Mouse (Mus musculus) left cerebral cortex, adult 2 months (tissue): ENCODE results near the gene Eef1akmt3. TPM values are rescaled to one million over a fixed set of nuclear protein-coding genes. Genes with fewer than 3 reads are reported as not detected.

ENCODE experiments used
- DNase-seq, 2 experiments: peaks; one replicate each; pipeline ENCODE4 v3.0.0; 2021 to 2022; ENCODE audit warnings: low spot score in 2 of 2, mixed read lengths in 1 of 2; ENCODE audit errors: extremely low spot score in 1 of 2
- H3K27ac ChIP-seq: fragments of 200-600 bp; 2 replicates; pipeline ENCODE4 v1.8.1; 2022
- H3K4me3 ChIP-seq: fragments of 200-600 bp; 2 replicates; pipeline ENCODE4 v1.8.1; 2022
- CTCF ChIP-seq: fragments of 200-600 bp; IDR thresholded peaks from 2 replicates; pipeline ENCODE4 v1.8.1; 2022; ENCODE audit warnings: antibody characterized with exemption, mild to moderate bottlenecking, moderate library complexity
- intact Hi-C: fragments of 180-260 bp; cut with DNase I; formaldehyde crosslinking; loops from one replicate; pipeline ENCODE4 v1.15.1; 2025
- long read RNA-seq, 2 experiments: library from polyadenylated mRNA; stranded (forward); transcript quantifications; one replicate each; pipeline ENCODE4 v2.0.0; 2021; ENCODE audit warnings: borderline mapping rate in 2 of 2
- total RNA-seq, 2 experiments: library from RNA; stranded (reverse); gene quantifications; 2 replicates each; pipeline ENCODE4 v1.2.3; 2021

Eef1akmt3 gene
- total RNA-seq, result under 1 TPM in 1 of 2 experiments, not detected in 1; 0.21 TPM
- long read RNA-seq, experiment 1, result 0 reads
- long read RNA-seq, experiment 2, result 0 reads

- intact Hi-C loops, result no loop called here
- peak in 1 of 2 experiments; percentile 49 for DNase-seq
- H3K4me3 ChIP-seq, result peak within 1 kb of the TSS; percentile 88
- H3K27ac ChIP-seq, result peak within 1 kb of the TSS; percentile 76
- TF ChIP-seq CTCF, result no peak
These were observed at the start of gene Eef1akmt3, which contains the start of gene Mettl1 for GRCm38 (mm10) chr10:127041274-127041766. Gene Eef1akmt3 (minus strand): TSS chr10:127041513. Gene Mettl1 (plus strand): TSS chr10:127041414.

GRCm38 (mm10) chr10:127090560-127091411 is 49.5 kb upstream of the Eef1akmt3 start:
- no peak for TF ChIP-seq CTCF
- peak overlapping the region; percentile 13; the same call in 1 of the 2 replicates for H3K4me3 ChIP-seq
- DNase-seq, result peak; percentile 52 to 61
- intact Hi-C loops, result no loop called here
- peak overlapping the region; percentile 60 for H3K27ac ChIP-seq

GRCm38 (mm10) chr10:127085633-127086032 is 44.3 kb upstream of the Eef1akmt3 start:
- DNase-seq, result no peak
- Histone ChIP-seq H3K27ac (no peak overlapping the region), H3K4me3 (no peak overlapping the region)
- TF ChIP-seq CTCF, result peak; percentile 30
- intact Hi-C loops, result no loop called here

DNA sequence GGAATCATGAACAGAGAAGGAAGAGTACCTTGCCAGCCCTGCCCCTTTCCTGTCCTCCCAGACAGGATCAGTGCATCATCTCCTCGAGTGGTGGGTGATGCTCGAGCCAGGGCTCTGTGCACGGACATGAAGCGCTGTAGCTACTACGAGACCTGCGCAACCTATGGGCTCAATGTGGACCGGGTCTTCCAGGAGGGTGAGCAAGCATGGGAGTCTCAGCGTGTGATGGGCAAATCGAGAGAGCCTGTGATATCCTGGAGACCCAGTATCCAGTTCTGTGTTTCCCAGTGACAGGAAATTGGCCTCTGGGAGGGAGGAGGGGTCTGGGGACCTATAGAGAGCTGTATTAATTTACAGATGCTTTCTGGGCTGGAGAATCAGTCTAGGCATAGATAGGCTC is 43.7 kb upstream of the Eef1akmt3 start:
- TF ChIP-seq CTCF, result no peak
- Histone ChIP-seq H3K27ac (no peak overlapping the region), H3K4me3 (no peak overlapping the region)
- intact Hi-C loops, result no loop called here
- no peak for DNase-seq

DNA sequence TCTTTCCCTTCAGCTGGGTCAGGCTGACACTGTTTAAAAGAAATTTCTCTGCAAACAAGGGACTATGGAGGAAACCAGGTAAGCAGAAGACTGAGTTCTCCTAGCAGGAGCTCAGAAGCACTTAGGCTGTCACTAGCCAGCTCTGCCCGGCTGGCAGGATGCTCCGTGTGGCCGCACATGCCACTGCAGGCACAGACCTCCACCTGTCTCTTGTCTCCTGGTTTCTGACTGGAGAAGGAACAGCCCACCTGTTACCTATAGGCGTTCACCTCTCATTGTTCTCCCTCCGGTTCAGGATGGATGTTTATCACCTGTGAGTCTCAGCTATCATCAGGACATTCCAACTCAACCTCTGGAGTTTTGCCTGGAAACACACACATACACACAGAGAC is 42.6 kb upstream of the Eef1akmt3 start:
- no peak for DNase-seq
- intact Hi-C loops, result no loop called here
- no peak; the same call in 1 of the 2 replicates for TF ChIP-seq CTCF
- Histone ChIP-seq H3K27ac (no peak overlapping the region; the same call in 1 of the 2 replicates), H3K4me3 (no peak overlapping the region)

GRCm38 (mm10) chr10:127083292-127083914 is 42.1 kb upstream of the Eef1akmt3 start:
- Histone ChIP-seq H3K4me3 (no peak overlapping the region), H3K27ac (peak overlapping the region; percentile 17; the same call in 1 of the 2 replicates)
- intact Hi-C loops, result no loop called here
- TF ChIP-seq CTCF, result no peak; the same call in 1 of the 2 replicates
- no peak for DNase-seq

GRCm38 (mm10) chr10:127081996-127082620 is 40.8 kb upstream of the Eef1akmt3 start:
- H3K4me3 ChIP-seq, result peak overlapping the region; percentile 85
- no peak for DNase-seq
- intact Hi-C loops, result no loop called here
- H3K27ac ChIP-seq, result peak overlapping the region; percentile 96
- no peak for TF ChIP-seq CTCF

DNA sequence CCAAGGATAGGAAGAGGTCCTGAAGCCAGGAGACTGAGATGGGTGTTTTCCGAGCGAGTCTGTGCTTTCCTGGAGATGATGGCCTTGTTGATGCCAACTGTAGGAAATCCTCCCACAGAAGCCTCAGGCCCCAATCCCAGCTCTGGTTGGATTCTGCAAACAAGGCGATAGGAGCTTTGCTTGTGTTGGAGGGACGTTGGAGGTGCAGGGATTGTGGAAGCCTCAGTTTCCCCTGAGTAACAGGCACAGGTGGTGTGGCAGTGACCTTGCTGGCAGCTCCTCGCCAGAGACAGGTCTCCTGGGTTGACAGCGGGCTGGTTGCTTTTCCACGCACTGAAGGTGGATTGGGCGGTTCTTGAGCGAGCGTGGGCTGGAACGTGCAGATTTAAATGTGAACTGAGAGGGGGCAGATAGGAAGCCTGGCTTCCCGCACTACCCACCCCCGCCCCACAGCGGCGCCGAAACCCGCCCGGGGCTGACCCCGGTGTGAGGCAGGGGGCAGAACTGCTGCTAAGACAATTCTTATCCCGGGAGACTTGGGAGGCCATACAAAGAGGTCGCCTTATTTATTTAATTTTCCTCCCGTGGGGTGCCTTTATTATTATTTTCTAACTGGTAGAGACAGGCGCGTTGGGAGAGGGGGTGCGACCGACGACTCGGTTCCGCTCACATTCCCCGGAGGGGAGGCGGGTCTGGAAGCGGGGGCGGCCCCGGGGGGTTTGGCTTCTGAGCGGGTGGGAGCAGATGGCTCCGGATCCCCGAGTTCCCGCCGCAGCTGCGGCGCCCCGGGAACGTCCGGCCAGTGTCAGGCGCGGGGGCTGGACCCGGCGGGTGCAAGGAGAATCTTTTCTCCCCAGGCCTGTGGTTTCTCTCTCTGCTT is 39.8 kb upstream of the Eef1akmt3 start:
- intact Hi-C loops, result no loop called here
- no peak; the same call in 1 of the 2 replicates for TF ChIP-seq CTCF
- DNase-seq, result peak in 1 of 2 experiments; percentile 68
- Histone ChIP-seq H3K4me3 (peak overlapping the region; percentile 85), H3K27ac (peak overlapping the region; percentile 96)

DNA sequence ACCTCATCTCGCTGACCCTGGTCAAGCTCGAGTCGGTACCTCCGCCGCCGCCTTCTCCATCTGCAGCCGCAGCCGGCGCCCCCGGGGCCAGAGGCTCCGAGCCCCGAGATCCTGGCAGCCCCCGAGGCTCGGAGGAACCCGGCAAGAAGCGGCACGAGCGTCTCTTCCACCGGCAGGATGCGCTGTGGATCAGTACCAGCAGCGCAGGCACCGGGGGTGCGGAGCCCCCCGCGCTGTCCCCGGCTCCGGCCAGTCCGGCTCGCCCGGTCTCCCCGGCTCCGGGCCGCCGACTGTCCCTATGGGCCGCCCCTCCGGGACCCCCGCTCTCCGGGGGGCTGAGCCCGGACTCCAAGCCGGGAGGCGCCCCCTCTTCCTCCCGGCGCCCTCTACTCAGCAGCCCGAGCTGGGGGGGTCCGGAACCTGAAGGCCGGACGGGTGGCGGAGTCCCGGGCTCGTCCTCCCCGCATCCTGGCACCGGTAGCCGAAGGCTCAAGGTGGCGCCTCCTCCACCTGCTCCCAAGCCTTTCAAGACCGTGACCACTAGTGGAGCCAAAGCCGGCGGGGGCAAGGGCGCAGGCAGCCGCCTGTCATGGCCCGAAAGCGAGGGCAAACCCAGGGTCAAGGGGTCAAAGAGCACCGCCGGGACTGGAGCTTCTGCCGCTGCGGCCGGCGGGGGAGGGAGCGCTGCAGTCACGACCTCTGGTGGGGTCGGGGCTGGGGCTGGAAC is 38.5 kb upstream of the Eef1akmt3 start:
- Histone ChIP-seq H3K27ac (peak overlapping the region; percentile 96), H3K4me3 (peak overlapping the region; percentile 85)
- peak in 1 of 2 experiments; percentile 59 for DNase-seq
- peak; percentile 43 for TF ChIP-seq CTCF
- intact Hi-C loops, result no loop called here
